Mouse (Mus musculus) left cerebral cortex, postnatal 36 days (tissue): ENCODE measurements at regions not wholly inside any gene's neighbourhood (a gene's known extent, or its start where the extent isn't known, plus 50 kb on each side); places are given as distances from the start of the nearest gene placed in this dataset.

Experiments used
- DNase-seq, 2 experiments: peaks; one replicate each; pipeline ENCODE4 v3.0.0; 2021 to 2022; ENCODE audit warnings: low spot score in 2 of 2, mixed read lengths in 1 of 2
- intact Hi-C: fragments of 180-260 bp; cut with DNase I; formaldehyde crosslinking; loops from one replicate; pipeline ENCODE4 v1.15.1; 2025

- DNase-seq: no peak
- intact Hi-C loops: no loop called here
Measured at GRCm38 (mm10) chr9:113233370-113233769, 474.7 kb downstream of the Pdcd6ip start.

GRCm38 (mm10) chr9:113229391-113229790 is 478.7 kb downstream of the Pdcd6ip start:
- DNase-seq: no peak
- intact Hi-C loops: no loop called here

- intact Hi-C loops: no loop called here
- DNase-seq: no peak
Measured at GRCm38 (mm10) chr9:113213930-113214329, 494.1 kb downstream of the Pdcd6ip start.

- no peak for DNase-seq
- intact Hi-C loops: no loop called here
Measured at GRCm38 (mm10) chr9:113212389-113212788, 495.7 kb downstream of the Pdcd6ip start.

GRCm38 (mm10) chr9:113208181-113208580 is 499.9 kb downstream of the Pdcd6ip start:
- no peak for DNase-seq
- intact Hi-C loops: no loop called here

GRCm38 (mm10) chr9:113199241-113199640 is 508.8 kb downstream of the Pdcd6ip start:
- intact Hi-C loops: no loop called here
- no peak for DNase-seq

- intact Hi-C loops: no loop called here
- DNase-seq: no peak
Measured at GRCm38 (mm10) chr9:113195556-113195955, 512.5 kb downstream of the Pdcd6ip start.

- intact Hi-C loops: no loop called here
Measured at GRCm38 (mm10) chr9:113192773-113193172, 515.3 kb downstream of the Pdcd6ip start.

GRCm38 (mm10) chr9:113191163-113191562 is 516.9 kb downstream of the Pdcd6ip start:
- intact Hi-C loops: no loop called here
- no peak for DNase-seq

More at GRCm38 (mm10) chr9:113192773-113193172, 515.3 kb downstream of the Pdcd6ip start:
- DNase-seq: no peak

- DNase-seq: peak in 1 of 2 experiments; percentile 21
Measured at GRCm38 (mm10) chr9:113181182-113181581, 526.9 kb downstream of the Pdcd6ip start.

GRCm38 (mm10) chr9:113177918-113178235 is 530.2 kb downstream of the Pdcd6ip start:
- intact Hi-C loops: loop anchor here (2.0 to 10.0 kb wide), 5 partner anchors 71 to 943 kb away; partner anchors contain the start of gene Arpp21
- peak in 1 of 2 experiments; percentile 18 for DNase-seq

More at GRCm38 (mm10) chr9:113181182-113181581, 526.9 kb downstream of the Pdcd6ip start:
- intact Hi-C loops: no loop called here

GRCm38 (mm10) chr9:113177181-113177917 is 530.7 kb downstream of the Pdcd6ip start:
- intact Hi-C loops: loop anchor here (2.0 to 10.0 kb wide), 5 partner anchors 71 to 943 kb away; partner anchors contain the start of gene Arpp21
- peak; percentile 78 to 84 for DNase-seq

- intact Hi-C loops: loop anchor here (10.0 kb wide), 1 partner anchor 937 kb away; the partner anchor contains the start of gene Arpp21
- DNase-seq: peak; percentile 68 to 75
Measured at GRCm38 (mm10) chr9:113171767-113172405, 536.2 kb downstream of the Pdcd6ip start.

- DNase-seq: no peak
- intact Hi-C loops: no loop called here
Measured at GRCm38 (mm10) chr9:113162897-113163874, 544.9 kb downstream of the Pdcd6ip start.

GRCm38 (mm10) chr9:113160011-113160410 is 548.0 kb downstream of the Pdcd6ip start:
- intact Hi-C loops: no loop called here
- DNase-seq: no peak

- DNase-seq: peak in 1 of 2 experiments; percentile 37
- intact Hi-C loops: no loop called here
Measured at GRCm38 (mm10) chr9:113158080-113158479, 550.0 kb downstream of the Pdcd6ip start.

- intact Hi-C loops: no loop called here
- peak in 1 of 2 experiments; percentile 31 for DNase-seq
Measured at GRCm38 (mm10) chr9:113157474-113158076, 550.5 kb downstream of the Pdcd6ip start.

GRCm38 (mm10) chr9:113156707-113157106 is 551.4 kb downstream of the Pdcd6ip start:
- DNase-seq: no peak

GRCm38 (mm10) chr9:113149084-113149483 is 559.0 kb downstream of the Pdcd6ip start:
- DNase-seq: no peak
- intact Hi-C loops: no loop called here

More at GRCm38 (mm10) chr9:113156707-113157106, 551.4 kb downstream of the Pdcd6ip start:
- intact Hi-C loops: no loop called here
